Comparison of ENCODE assay signal across 15 mouse cellular contexts in genomic region chr11:63525431-63525830, GRCm38 (mm10).
DNase-seq lines count a peak whose midpoint lies in the region; ATAC-seq lines count a peak whose summit lies in the region.
"Had no signal": no experiment of that assay in that cellular context is flagged by ENCODE, and none has a peak within 500 bp of the region (broad histone marks: within the 10 kb centered on the region; RNA-seq: fewer than 3 reads in every experiment).

No protein-coding gene starts in this region.

- WGBS in lung, embryonic 16.5 days = 17% methylated on average over 12 of the region's 12 CpGs
- 37% methylated on average over 12 of the region's 12 CpGs for WGBS in forebrain, embryonic 16.5 days
- WGBS in limb, embryonic 10.5 days = 84% methylated on average over 12 of the region's 12 CpGs

- peaks cover 4% of the 10 kb centered on the region; the same call in 1 of the 2 replicates for H3K4me1 ChIP-seq in lung, embryonic 16.5 days (replicated peaks; ENCODE audit: control insufficient read depth, insufficient read depth, low read length)
- H3K4me1 ChIP-seq in forebrain, embryonic 16.5 days (replicated peaks; ENCODE audit: control insufficient read depth, insufficient read depth, low read length) = peaks cover 18% of the 10 kb centered on the region
- H3K4me1 ChIP-seq in limb, embryonic 10.5 days = peaks cover 17% of the 10 kb centered on the region

- H3K4me3 ChIP-seq in lung, embryonic 16.5 days (ENCODE audit: low read length) = no peak overlapping the region
- no peak overlapping the region for H3K4me3 ChIP-seq in forebrain, embryonic 16.5 days (replicated peaks; ENCODE audit: low read length)
- no peak overlapping the region for H3K4me3 ChIP-seq in limb, embryonic 10.5 days
- H3K4me3 ChIP-seq: embryonic facial prominence, embryonic 13.5 days; hindbrain, embryonic 15.5 days had no signal

- H3K27ac ChIP-seq in lung, embryonic 16.5 days (ENCODE audit: low read length) = no peak overlapping the region
- no peak overlapping the region for H3K27ac ChIP-seq in forebrain, embryonic 16.5 days (ENCODE audit: low read length)
- H3K27ac ChIP-seq in limb, embryonic 10.5 days = no peak overlapping the region
- H3K27ac ChIP-seq: embryonic facial prominence, embryonic 13.5 days; hindbrain, embryonic 15.5 days; macrophage had no signal

- no peaks in the 10 kb centered on the region for H3K9me3 ChIP-seq in lung, embryonic 16.5 days (ENCODE audit: control insufficient read depth, low read length)
- H3K9me3 ChIP-seq in forebrain, embryonic 16.5 days (ENCODE audit: control insufficient read depth, low read length) = no peaks in the 10 kb centered on the region
- no peaks in the 10 kb centered on the region for H3K9me3 ChIP-seq in limb, embryonic 10.5 days (replicated peaks)
- H3K9me3 ChIP-seq: embryonic facial prominence, embryonic 13.5 days; hindbrain, embryonic 15.5 days had no signal

- peak; percentile 41 for ATAC-seq in lung, embryonic 16.5 days (ENCODE audit: low read depth)
- peak; percentile 68 for ATAC-seq in forebrain, embryonic 16.5 days
- ATAC-seq: CD4-positive, CD25-positive, alpha-beta regulatory T cell, adult 4 months; midbrain, embryonic 16.5 days had no signal

- H3K27me3 ChIP-seq in lung, embryonic 16.5 days (ENCODE audit: control insufficient read depth, insufficient read depth, low read depth, low read length) = no peaks in the 10 kb centered on the region
- no peaks in the 10 kb centered on the region for H3K27me3 ChIP-seq in forebrain, embryonic 16.5 days (replicated peaks; ENCODE audit: control insufficient read depth, insufficient read depth, low read length)
- H3K27me3 ChIP-seq in limb, embryonic 10.5 days (ENCODE audit: low read depth, poor library complexity, severe bottlenecking) = no peaks in the 10 kb centered on the region
- H3K27me3 ChIP-seq: embryonic facial prominence, embryonic 13.5 days; hindbrain, embryonic 15.5 days had no signal

- H3K9ac ChIP-seq in lung, embryonic 16.5 days (ENCODE audit: low read length) = no peak overlapping the region
- no peak overlapping the region for H3K9ac ChIP-seq in forebrain, embryonic 16.5 days (replicated peaks; ENCODE audit: low read depth, low read length)
- H3K9ac ChIP-seq: embryonic facial prominence, embryonic 13.5 days; hindbrain, embryonic 15.5 days had no signal

- no peaks in the 10 kb centered on the region for H3K36me3 ChIP-seq in lung, embryonic 16.5 days (ENCODE audit: control insufficient read depth, insufficient read depth, low read length)
- no peaks in the 10 kb centered on the region for H3K36me3 ChIP-seq in forebrain, embryonic 16.5 days (ENCODE audit: control insufficient read depth, insufficient read depth)
- no peaks in the 10 kb centered on the region for H3K36me3 ChIP-seq in limb, embryonic 10.5 days
- H3K36me3 ChIP-seq: embryonic facial prominence, embryonic 13.5 days; hindbrain, embryonic 15.5 days had no signal

- peak; percentile 9 for DNase-seq in gastrocnemius, postnatal 10 days
- no peak for DNase-seq in gastrocnemius, adult 18-20 months (ENCODE audit: low spot score)
- DNase-seq in lung, postnatal 25 days (ENCODE audit: low spot score) = no peak
- DNase-seq in limb, embryonic 10.5 days (ENCODE audit: low spot score) = peak; percentile 33
- DNase-seq in layer of hippocampus, adult 9-10 months (ENCODE audit: low spot score) = no peak
- DNase-seq: adrenal gland, adult 8-10 months; kidney, adult 8-10 months; thymus, postnatal 14 days had no signal

- H3K4me2 ChIP-seq in lung, embryonic 16.5 days (ENCODE audit: low read depth, low read length) = peak overlapping the region; percentile 22; the same call in 1 of the 2 replicates
- H3K4me2 ChIP-seq in forebrain, embryonic 16.5 days (ENCODE audit: low read length) = no peak overlapping the region
- H3K4me2 ChIP-seq: embryonic facial prominence, embryonic 13.5 days; hindbrain, embryonic 15.5 days had no signal

Comparison
In these comparisons a context has a peak if more than half of its experiments do, and no peak if none do; other contexts are left out.
1. DNase-seq: peak in gastrocnemius, postnatal 10 days (single experiment) and limb, embryonic 10.5 days (single experiment); none in gastrocnemius, adult 18-20 months (single experiment), lung, postnatal 25 days (single experiment) and layer of hippocampus, adult 9-10 months (single experiment).